Mouse (Mus musculus) small intestine, adult 10 weeks (tissue): Measurements from ENCODE around the gene Cfap58. TPM values are rescaled to one million over a fixed set of nuclear protein-coding genes. Genes with fewer than 3 reads are reported as not detected.

Source experiments
- polyA plus RNA-seq: library from polyadenylated mRNA; stranded (reverse); fragments of 350-450 nt; fragmentation: Illumina TruSeq; extraction: RNeasy Lipid Tissue Mini Kit (QIAGEN cat#74804); gene quantifications from one replicate; pipeline ENCODE4 v1.2.3, GENCODE M21; 2014; ENCODE audit warnings: low replicate concordance

Gene Cfap58
- not detected for polyA plus RNA-seq

GRCm38 (mm10) chr19:47937443-47938406, at the start of gene Cfap58:
Gene Cfap58 (plus strand): TSS chr19:47937675.

GRCm38 (mm10) chr19:47919126-47919965, 18.1 kb upstream of the Cfap58 start, which contains the start of the genes Cfap43 and Itprip:
Gene Cfap43 (minus strand): TSS chr19:47919287.
Gene Itprip (minus strand): TSS chr19:47919299.

Other genes with a start within 250 kb of the Cfap58 start
- 0.07 TPM for gene Col17a1, start 245.6 kb upstream of the Cfap58 start, polyA plus RNA-seq
- 164 TPM for gene Sfr1, start 206.0 kb upstream of the Cfap58 start, polyA plus RNA-seq
- gene Gsto1, start 82.7 kb upstream of the Cfap58 start, polyA plus RNA-seq: 968 TPM
- not detected for gene Gsto2, start 72.1 kb upstream of the Cfap58 start, polyA plus RNA-seq
- 0.48 TPM for gene Cfap43, start 18.4 kb upstream of the Cfap58 start, polyA plus RNA-seq
- not detected for gene Itprip, start 18.4 kb upstream of the Cfap58 start, polyA plus RNA-seq